Mouse (Mus musculus) stomach, embryonic 14.5 days (tissue): ENCODE measurements around the gene Gtf2ird1. TPM values are rescaled to one million over a fixed set of nuclear protein-coding genes. Genes with fewer than 3 reads are reported as not detected.

Source experiments
- ATAC-seq: fragments of 200-750 bp; cut with Nextera tagmentation; 2 replicates; pipeline ENCODE4 v1.8.0; 2017; ENCODE audit warnings: low read depth, moderate TSS enrichment; ENCODE audit not compliant: insufficient number of reproducible peaks, insufficient read depth, low FRiP score
- H3K27ac ChIP-seq: fragments of 300-500 bp; sonication (generic); 2 replicates; pipeline ENCODE4 v1.5.1; 2014; ENCODE audit warnings: mild to moderate bottlenecking, low read length, moderate library complexity, mixed read lengths
- H3K27me3 ChIP-seq: fragments of 300-500 bp; sonication (generic); 2 replicates; pipeline ENCODE4 v1.6.1; 2014; ENCODE audit warnings: low read length, control low read depth, mixed read lengths; ENCODE audit not compliant: control insufficient read depth, insufficient read depth
- H3K36me3 ChIP-seq: fragments of 300-500 bp; sonication (generic); 2 replicates; pipeline ENCODE4 v1.6.1; 2014; ENCODE audit warnings: mild to moderate bottlenecking, control low read depth, low read length, moderate library complexity, mixed read lengths; ENCODE audit not compliant: control insufficient read depth, insufficient read depth
- H3K4me1 ChIP-seq: fragments of 300-500 bp; sonication (generic); 2 replicates; pipeline ENCODE4 v1.6.1; 2014; ENCODE audit warnings: low read length, control low read depth, mixed read lengths; ENCODE audit not compliant: control insufficient read depth, insufficient read depth
- H3K4me2 ChIP-seq: fragments of 300-500 bp; sonication (generic); replicated peaks from 2 replicates; pipeline ENCODE4 v1.6.1; 2014; ENCODE audit warnings: low read depth, low read length, control low read depth
- H3K4me3 ChIP-seq: fragments of 300-500 bp; sonication (generic); 2 replicates; pipeline ENCODE4 v1.5.1; 2014; ENCODE audit warnings: low read depth, low read length, control low read depth
- H3K9ac ChIP-seq: fragments of 300-500 bp; sonication (generic); replicated peaks from 2 replicates; pipeline ENCODE4 v1.6.1; 2014; ENCODE audit warnings: low read depth, mild to moderate bottlenecking, control low read depth, low read length, moderate library complexity, mixed read lengths
- H3K9me3 ChIP-seq: fragments of 300-500 bp; sonication (generic); 2 replicates; pipeline ENCODE4 v1.6.1; 2016; ENCODE audit warnings: low read depth, low read length, control low read depth; ENCODE audit not compliant: control insufficient read depth
- WGBS: fragments of 180-500 bp; shearing (Covaris S2); extraction: QIAGEN DNeasy Blood & Tissue Kit; methylation state at CpG from one replicate; pipeline ENCODE4 v1.1.7; 2014; 5-methylcytosine and 5-hydroxymethylcytosine counted together
- microRNA-seq: library from miRNA; unstranded; fragments of <30 nt; microRNA quantifications from one replicate; pipeline ENCODE4, GENCODE M21; 2016
- polyA plus RNA-seq: library from polyadenylated mRNA; unstranded; fragments of >200 nt; fragmentation: Nextera tagmentation; extraction: Ambion mirVana; gene quantifications from 2 replicates; pipeline ENCODE4 v1.2.1, GENCODE M21; 2014

The Gtf2ird1 gene
- polyA plus RNA-seq, 1 experiment from 2014 or later: 107 TPM

GRCm38 (mm10) chr5:134314068-134314674 is 142.3 kb downstream of the Gtf2ird1 start:
- H3K9me3 ChIP-seq: no peaks in the 10 kb centered on the region
- H3K36me3 ChIP-seq: peaks cover 21% of the 10 kb centered on the region
- 1% methylated on average over 31 of the region's 64 CpGs for WGBS
- peak overlapping the region; percentile 32 for H3K4me2 ChIP-seq
- H3K27me3 ChIP-seq: no peaks in the 10 kb centered on the region
- H3K9ac ChIP-seq: peak overlapping the region; percentile 99
- ATAC-seq: peak; percentile 4; the same call in 1 of the 2 replicates
- H3K4me1 ChIP-seq: peaks cover 19% of the 10 kb centered on the region
- H3K4me3 ChIP-seq: peak overlapping the region; percentile 93
- H3K27ac ChIP-seq: peak overlapping the region; percentile 100

- peak overlapping the region; percentile 93 for H3K4me3 ChIP-seq
- peak overlapping the region; percentile 100 for H3K27ac ChIP-seq
- WGBS: under 1% methylated on average over 65 of the region's 68 CpGs
- no peaks in the 10 kb centered on the region for H3K27me3 ChIP-seq
- peaks cover 19% of the 10 kb centered on the region for H3K4me1 ChIP-seq
- peak overlapping the region; percentile 60 for H3K4me2 ChIP-seq
- H3K9ac ChIP-seq: peak overlapping the region; percentile 99
- peak; percentile 84 for ATAC-seq
- peaks cover 24% of the 10 kb centered on the region for H3K36me3 ChIP-seq
- no peaks in the 10 kb centered on the region for H3K9me3 ChIP-seq
Observed at GRCm38 (mm10) chr5:134313451-134314067, 143.0 kb downstream of the Gtf2ird1 start.

- ATAC-seq: no peak
- Histone ChIP-seq H3K27me3 (no peaks in the 10 kb centered on the region), H3K4me2 (peak overlapping the region; percentile 60), H3K36me3 (peaks cover 25% of the 10 kb centered on the region), H3K9ac (peak overlapping the region; percentile 99), H3K4me3 (peak overlapping the region; percentile 93), H3K4me1 (peaks cover 24% of the 10 kb centered on the region), H3K9me3 (no peaks in the 10 kb centered on the region), H3K27ac (peak overlapping the region; percentile 100)
- 3% methylated on average over 19 of the region's 19 CpGs for WGBS
Observed at GRCm38 (mm10) chr5:134312691-134313450, 143.6 kb downstream of the Gtf2ird1 start.

GRCm38 (mm10) chr5:134311894-134312411 is 144.6 kb downstream of the Gtf2ird1 start:
- no peak for ATAC-seq
- Histone ChIP-seq H3K36me3 (peaks cover 30% of the 10 kb centered on the region), H3K27me3 (no peaks in the 10 kb centered on the region), H3K27ac (no peak overlapping the region; the same call in 1 of the 2 replicates), H3K4me2 (peak overlapping the region; percentile 60), H3K9ac (peak overlapping the region; percentile 99), H3K9me3 (no peaks in the 10 kb centered on the region), H3K4me1 (peaks cover 27% of the 10 kb centered on the region), H3K4me3 (peak overlapping the region; percentile 93)
- 51% methylated on average over 6 of the region's 6 CpGs for WGBS

GRCm38 (mm10) chr5:134310201-134310600 is 146.3 kb downstream of the Gtf2ird1 start:
- Histone ChIP-seq H3K4me1 (peaks cover 17% of the 10 kb centered on the region; the same call in 1 of the 2 replicates), H3K27me3 (no peaks in the 10 kb centered on the region), H3K27ac (no peak overlapping the region), H3K36me3 (peaks cover 40% of the 10 kb centered on the region), H3K4me3 (no peak overlapping the region), H3K9ac (no peak overlapping the region), H3K9me3 (no peaks in the 10 kb centered on the region), H3K4me2 (no peak overlapping the region)
- WGBS: 94% methylated on average over 9 of the region's 9 CpGs
- no peak for ATAC-seq

- Histone ChIP-seq H3K4me2 (no peak overlapping the region), H3K27me3 (no peaks in the 10 kb centered on the region), H3K4me1 (peaks cover 17% of the 10 kb centered on the region; the same call in 1 of the 2 replicates), H3K4me3 (no peak overlapping the region), H3K36me3 (peaks cover 45% of the 10 kb centered on the region), H3K27ac (no peak overlapping the region), H3K9me3 (no peaks in the 10 kb centered on the region), H3K9ac (no peak overlapping the region)
- 100% methylated on average over 1 of the region's 1 CpGs for WGBS
- no peak for ATAC-seq
Observed at GRCm38 (mm10) chr5:134309345-134309744, 147.2 kb downstream of the Gtf2ird1 start.

Small RNAs within 50 kb of the gene (microRNA-seq; reads per million reads assigned to microRNA genes)
- not detected for gene Gm26340
- gene Mir3965: not detected

Other genes starting within 250 kb of the Gtf2ird1 start
- 4.3 and 4.5 TPM in 2 replicates for gene Ncf1, start 227.1 kb downstream of the Gtf2ird1 start, polyA plus RNA-seq
- 178 and 184 TPM in 2 replicates for gene Gtf2i, start 142.0 kb downstream of the Gtf2ird1 start, polyA plus RNA-seq
- 4.1 and 4.4 TPM in 2 replicates for gene Clip2, start 95.7 kb upstream of the Gtf2ird1 start, polyA plus RNA-seq
- gene Syna, start 103.5 kb upstream of the Gtf2ird1 start, polyA plus RNA-seq: 0.17 TPM in 1 of 2 replicates, not detected in the other
- gene Rfc2, start 124.7 kb upstream of the Gtf2ird1 start, polyA plus RNA-seq: 278 and 285 TPM in 2 replicates
- gene Lat2, start 158.3 kb upstream of the Gtf2ird1 start, polyA plus RNA-seq: 1.2 and 1.6 TPM in 2 replicates
- 442 and 457 TPM in 2 replicates for gene Eif4h, start 182.8 kb upstream of the Gtf2ird1 start, polyA plus RNA-seq
- gene Limk1, start 231.9 kb upstream of the Gtf2ird1 start, polyA plus RNA-seq: 7.1 and 7.6 TPM in 2 replicates